Mouse (Mus musculus) cerebellum, adult 2 months (tissue): ENCODE measurements around the gene 2610318N02Rik. TPM values are rescaled to one million over a fixed set of nuclear protein-coding genes. Genes with fewer than 3 reads are reported as not detected.

Experiments
- DNase-seq, 2 experiments: peaks; one replicate each; pipeline ENCODE4 v3.0.0; 2021
- H3K27ac ChIP-seq: fragments of 200-500 bp; 2 replicates; pipeline ENCODE4 v1.5.1; 2012; ENCODE audit warnings: low read length, control low read depth, inconsistent platforms; ENCODE audit not compliant: insufficient read depth
- H3K27me3 ChIP-seq: fragments of 200-500 bp; 2 replicates; pipeline ENCODE4 v1.6.1; 2012; ENCODE audit warnings: inconsistent platforms, mild to moderate bottlenecking, low read length, moderate library complexity; ENCODE audit not compliant: control insufficient read depth, insufficient read depth
- H3K4me1 ChIP-seq: fragments of 200-500 bp; 2 replicates; pipeline ENCODE4 v1.6.1; 2011; ENCODE audit warnings: low read length; ENCODE audit not compliant: control insufficient read depth, insufficient read depth
- H3K4me3 ChIP-seq: fragments of 200-500 bp; replicated peaks from 2 replicates; pipeline ENCODE3; 2011; ENCODE audit warnings: mild to moderate bottlenecking, low read depth, low read length, control low read depth; ENCODE audit not compliant: insufficient read depth
- CTCF ChIP-seq: fragments of 200-500 bp; IDR thresholded peaks from 2 replicates; pipeline ENCODE4 v1.5.1; 2011; ENCODE audit warnings: low read depth, mild to moderate bottlenecking, control low read depth, low read length, moderate library complexity, borderline replicate concordance; ENCODE audit not compliant: insufficient read depth
- POLR2A ChIP-seq: fragments of 200-500 bp; IDR thresholded peaks from 2 replicates; pipeline ENCODE4 v1.6.1; 2011; ENCODE audit warnings: low read length, control low read depth, borderline replicate concordance; ENCODE audit not compliant: insufficient read depth
- WGBS: fragments of 180-500 bp; shearing (Covaris S2); methylation state at CpG from one replicate; pipeline ENCODE4 v1.1.7; 2018; 5-methylcytosine and 5-hydroxymethylcytosine counted together
- polyA plus RNA-seq: library from polyadenylated mRNA; depleted of rRNA; stranded (reverse); fragments of >200 nt; gene quantifications from 2 replicates; pipeline ENCODE4 v1.2.3, GENCODE M21; 2012

Gene 2610318N02Rik
- polyA plus RNA-seq, 1 experiment, result 1.2 TPM

DNA sequence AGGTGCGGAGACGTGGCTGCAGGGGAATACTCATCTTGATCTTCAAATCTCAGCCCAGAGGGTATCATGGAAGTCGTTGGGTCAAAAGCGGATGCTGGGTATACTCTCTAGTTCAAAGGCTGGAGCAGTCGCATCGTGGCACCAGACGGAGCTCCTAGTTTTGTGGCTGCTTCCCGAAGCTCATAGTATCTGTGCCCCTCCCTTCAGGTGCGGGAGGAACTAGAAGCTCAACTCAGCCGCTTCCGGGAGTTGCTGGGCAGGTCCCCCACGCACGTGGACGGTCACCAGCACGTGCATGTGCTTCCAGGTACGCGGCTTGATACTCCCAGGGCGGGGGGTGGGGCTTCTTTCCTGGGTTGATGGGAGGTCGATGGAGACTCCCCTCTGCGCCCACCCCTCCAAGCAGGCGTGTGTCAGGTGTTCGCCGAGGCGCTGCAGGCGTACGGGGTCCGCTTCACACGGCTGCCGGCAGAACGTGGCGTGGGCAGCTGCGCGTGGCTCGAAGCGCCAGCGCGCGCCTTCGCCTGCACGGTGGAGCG lies 22.5 kb upstream of the 2610318N02Rik start:
- Histone ChIP-seq H3K4me1 (peaks cover 5% of the 10 kb centered on the region; the same call in 1 of the 2 replicates), H3K27me3 (no peaks in the 10 kb centered on the region), H3K27ac (no peak overlapping the region), H3K4me3 (peak overlapping the region; percentile 84)
- 1% methylated on average over 40 of the region's 41 CpGs for WGBS
- DNase-seq, result peak in 1 of 2 experiments; percentile 30
- TF ChIP-seq CTCF (no peak), POLR2A (no peak)

DNA sequence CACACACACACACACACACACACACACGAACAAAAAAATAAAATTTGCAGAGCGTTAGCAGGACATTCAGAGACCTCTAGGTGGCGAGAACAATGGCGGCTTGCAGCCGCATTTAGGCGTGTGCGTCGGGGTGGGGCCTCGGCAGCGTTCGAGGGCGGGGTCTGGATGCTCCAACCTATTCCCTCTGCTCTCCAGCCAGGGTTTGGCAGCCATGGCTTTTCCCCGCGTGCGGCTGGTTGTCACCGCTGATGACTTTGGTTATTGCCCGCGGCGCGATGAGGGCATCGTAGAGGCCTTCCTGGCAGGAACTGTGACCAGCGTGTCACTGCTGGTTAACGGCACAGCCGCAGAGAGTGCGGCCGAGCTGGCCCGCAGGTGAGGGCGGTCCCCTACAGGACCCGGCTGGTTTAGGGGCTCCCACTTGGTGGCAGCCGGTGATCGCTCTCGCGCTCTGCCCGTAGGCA lies 21.8 kb upstream of the 2610318N02Rik start, which contains the start of gene Ccdc116:
Gene Ccdc116, minus strand, starts transcription at position 458 of the 464 bp plus-strand sequence.
- WGBS, result under 1% methylated on average over 34 of the region's 34 CpGs
- Histone ChIP-seq H3K27ac (no peak within 1 kb of the TSS), H3K27me3 (no peaks in the 10 kb centered on the region), H3K4me1 (peaks cover 5% of the 10 kb centered on the region; the same call in 1 of the 2 replicates), H3K4me3 (peak within 1 kb of the TSS; percentile 84)
- DNase-seq, result peak; percentile 86
- TF ChIP-seq POLR2A (peak; percentile 30; the same call in 1 of the 2 replicates), CTCF (peak; percentile 49; the same call in 1 of the 2 replicates)

DNA sequence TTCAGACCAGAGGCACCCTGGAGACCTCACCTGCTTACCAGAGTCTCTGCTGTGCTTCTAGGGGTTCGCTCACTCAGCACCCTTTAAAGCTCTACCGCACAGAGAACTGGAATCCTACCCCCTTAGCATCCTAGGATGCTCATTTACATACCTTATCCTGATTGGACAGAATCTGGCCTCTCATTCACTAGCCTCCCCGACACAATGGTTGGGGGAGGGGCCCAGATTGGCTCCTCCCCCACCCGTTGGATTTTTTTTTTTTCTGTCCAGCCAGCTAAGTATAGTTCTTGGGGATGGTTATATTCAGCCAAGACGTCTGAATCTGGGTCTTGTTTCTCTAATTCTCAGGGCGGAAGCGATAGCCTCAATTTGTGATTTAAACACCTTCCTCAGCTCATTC lies 19.4 kb upstream of the 2610318N02Rik start, which contains the start of gene Ydjc:
Gene Ydjc, plus strand, starts transcription at position 283 of the 400 bp plus-strand sequence.
- whole genome bisulfite sequencing, result 32% methylated on average over 7 of the region's 7 CpGs
- H3K27me3 ChIP-seq, result no peaks in the 10 kb centered on the region
- no peak within 1 kb of the TSS for H3K4me3 ChIP-seq

DNA sequence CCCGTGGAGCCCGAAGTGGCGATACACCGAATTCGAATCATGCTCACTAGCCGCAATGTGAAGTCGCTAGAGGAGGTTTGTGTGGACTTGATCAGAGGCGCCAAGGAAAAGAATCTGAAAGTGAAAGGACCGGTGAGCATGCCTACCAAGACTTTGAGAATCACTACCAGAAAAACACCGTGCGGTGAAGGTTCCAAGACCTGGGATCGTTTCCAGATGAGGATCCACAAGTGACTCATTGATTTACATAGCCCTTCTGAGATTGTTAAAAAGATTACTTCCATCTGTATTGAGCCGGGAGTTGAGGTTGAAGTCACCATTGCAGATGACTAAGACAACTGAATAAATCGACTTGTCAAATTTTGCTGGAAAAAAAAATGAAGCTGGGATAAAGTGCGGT lies 12.4 kb upstream of the 2610318N02Rik start:
- DNase-seq, result no peak
- no peaks in the 10 kb centered on the region for H3K4me1 ChIP-seq
- no peak for TF ChIP-seq POLR2A
- no peak overlapping the region for H3K4me3 ChIP-seq
- no peaks in the 10 kb centered on the region for H3K27me3 ChIP-seq
- H3K27ac ChIP-seq, result no peak overlapping the region
- WGBS, result 89% methylated on average over 15 of the region's 15 CpGs

More for the DNA sequence above, 19.4 kb upstream of the 2610318N02Rik start, which contains the start of gene Ydjc:
- Histone ChIP-seq H3K4me1 (peaks cover 5% of the 10 kb centered on the region; the same call in 1 of the 2 replicates), H3K27ac (no peak within 1 kb of the TSS)
- DNase-seq, result no peak
- no peak for TF ChIP-seq CTCF
- no peak for TF ChIP-seq POLR2A

DNA sequence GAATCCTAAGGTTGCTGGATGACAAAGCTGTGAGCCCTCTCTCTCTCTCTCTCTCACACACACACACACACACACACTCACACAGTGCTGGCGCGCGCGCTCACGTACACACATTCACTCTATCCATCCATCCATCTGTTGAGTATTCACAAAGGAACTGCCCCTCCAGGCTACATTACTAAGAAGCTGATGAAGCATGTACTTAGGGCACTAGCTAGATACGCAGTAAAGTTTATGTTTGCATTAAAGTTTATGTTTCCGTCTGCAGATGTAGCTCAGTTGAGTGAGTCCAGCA lies 7.9 kb upstream of the 2610318N02Rik start:
- no peak for TF ChIP-seq POLR2A
- no peak for TF ChIP-seq CTCF

DNA sequence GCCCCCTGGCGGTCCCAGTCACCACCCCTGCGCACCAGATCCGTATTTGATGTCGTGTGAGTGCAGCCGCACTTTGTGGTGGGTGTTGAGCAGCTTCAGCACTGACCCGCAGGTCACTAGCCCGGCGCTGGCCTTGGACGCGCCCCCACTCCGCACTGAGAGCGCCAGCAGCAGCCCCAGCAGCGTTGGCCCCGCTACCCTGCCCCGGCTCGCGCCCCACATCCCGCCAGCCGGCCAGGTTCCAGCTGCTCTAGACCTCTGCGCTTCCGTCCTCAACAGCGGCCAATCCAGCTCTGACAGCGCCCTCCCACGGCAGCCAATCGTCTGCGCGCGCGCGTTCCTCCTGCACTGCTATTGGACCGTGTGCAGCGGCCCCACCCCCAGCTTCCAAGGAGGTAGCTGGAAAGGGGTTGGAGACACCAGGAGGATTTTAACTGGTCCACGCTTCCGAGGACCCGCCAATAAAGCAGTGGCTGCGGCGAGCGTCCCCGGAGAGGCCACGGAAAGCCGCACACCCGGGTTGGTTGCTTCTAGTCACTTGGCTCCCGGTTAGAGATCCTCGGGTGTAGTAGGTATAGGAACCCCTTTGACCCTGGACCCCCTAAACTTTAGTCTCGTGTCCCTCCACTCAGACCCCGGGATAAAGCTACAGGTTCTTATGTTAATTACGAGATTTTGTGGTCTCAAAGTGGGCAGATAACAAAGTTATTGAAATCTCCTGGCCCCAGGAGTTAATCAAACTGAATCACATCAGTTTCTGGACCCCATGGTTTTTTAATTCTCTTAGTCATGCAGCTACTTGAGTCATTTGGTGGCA lies 7.3 kb upstream of the 2610318N02Rik start, which contains the start of gene Sdf2l1:
Gene Sdf2l1, minus strand, starts transcription at position 295 of the 817 bp plus-strand sequence.
- Histone ChIP-seq H3K4me3 (peak within 1 kb of the TSS; percentile 91), H3K27ac (peak within 1 kb of the TSS; percentile 46), H3K4me1 (no peaks in the 10 kb centered on the region), H3K27me3 (no peaks in the 10 kb centered on the region)
- peak; percentile 98 to 99 for DNase-seq
- WGBS, result under 1% methylated on average over 47 of the region's 47 CpGs
- TF ChIP-seq CTCF, result no peak
- peak; percentile 74 for TF ChIP-seq POLR2A

More for the DNA sequence above, 7.9 kb upstream of the 2610318N02Rik start:
- H3K27me3 ChIP-seq, result no peaks in the 10 kb centered on the region
- 17% methylated on average over 7 of the region's 7 CpGs for WGBS
- H3K27ac ChIP-seq, result no peak overlapping the region
- H3K4me1 ChIP-seq, result no peaks in the 10 kb centered on the region
- H3K4me3 ChIP-seq, result no peak overlapping the region
- DNase-seq, result no peak

DNA sequence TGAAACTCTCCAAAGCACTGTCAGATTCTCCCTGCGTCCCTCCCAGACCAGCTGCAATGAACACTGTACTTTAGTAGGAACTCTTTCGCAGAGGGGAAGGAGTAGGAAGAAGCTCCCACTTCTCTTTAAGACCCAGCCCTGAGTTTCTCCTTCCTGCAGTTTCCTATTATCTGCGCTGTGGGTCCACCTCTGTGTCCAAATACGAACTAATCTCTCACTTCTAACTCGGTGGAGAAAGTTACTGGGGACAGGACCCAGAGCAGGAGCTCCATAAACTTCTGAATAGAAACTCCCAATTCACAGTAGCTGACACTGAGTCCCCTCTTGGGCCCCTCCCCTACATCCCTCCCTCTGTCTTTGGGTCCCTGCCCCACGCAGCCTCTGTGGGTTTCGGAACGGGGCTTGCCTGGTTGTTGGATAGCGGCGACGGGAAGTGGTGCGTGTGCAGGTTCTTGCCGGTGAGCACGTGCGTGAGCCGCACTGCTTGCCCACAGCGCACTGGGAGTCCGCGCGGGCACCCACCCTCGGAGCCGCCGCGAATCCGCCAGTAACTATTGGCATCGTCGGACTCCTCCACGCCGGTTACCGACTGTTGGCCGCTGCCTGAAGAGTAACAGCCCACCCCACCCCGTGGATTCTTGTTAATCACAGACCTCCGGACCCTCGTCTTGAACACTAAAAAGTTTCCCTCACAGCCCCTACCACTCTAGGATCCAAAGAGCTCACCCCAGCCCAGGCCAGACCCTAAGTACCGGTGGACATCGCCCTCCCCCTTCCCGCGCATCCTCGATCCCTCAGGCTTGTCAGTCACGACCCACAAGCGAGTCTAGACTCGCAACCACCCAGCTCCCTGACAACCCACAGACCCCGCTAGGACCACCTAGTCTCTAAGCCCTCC lies 6.5 kb upstream of the 2610318N02Rik start:
- peak; percentile 23; the same call in 1 of the 2 replicates for TF ChIP-seq CTCF
- no peak for TF ChIP-seq POLR2A
- WGBS, result 3% methylated on average over 43 of the region's 43 CpGs
- peak; percentile 44 to 63 for DNase-seq
- Histone ChIP-seq H3K4me1 (no peaks in the 10 kb centered on the region), H3K27me3 (no peaks in the 10 kb centered on the region), H3K4me3 (peak overlapping the region; percentile 91), H3K27ac (peak overlapping the region; percentile 46)
